In genomic region chr2:31139991-31140771, GRCm38 (mm10) we compare ENCODE assay signal across 8 mouse cellular contexts. TPM values are rescaled to one million over a fixed set of nuclear protein-coding genes. Genes with fewer than 3 reads are reported as not detected.
DNase-seq lines count a peak whose midpoint lies in the region; ATAC-seq and TF ChIP-seq lines count a peak whose summit lies in the region.

No protein-coding gene starts in this region.

- DNase-seq in cerebellum, adult 8-10 months: peak; percentile 31
- no peak for DNase-seq in spleen, adult 2 months (ENCODE audit: low read depth in 1 of 2, low spot score in 2 of 2)
- DNase-seq in spleen, adult 12 weeks (ENCODE audit: low spot score): no peak
- no peak for DNase-seq in ovary, postnatal 36 days (ENCODE audit: low spot score)
- DNase-seq in right cerebral cortex, postnatal 36 days (ENCODE audit: low spot score in 2 of 2): no peak
- DNase-seq in B cell, adult 2 months: no peak

- 31% methylated on average over 12 of the region's 12 CpGs for WGBS in spleen, adult 2 months
- WGBS in liver, embryonic 12.5 days (ENCODE audit: insufficient replicate concordance): 63% methylated on average over 12 of the region's 12 CpGs

- no peak for TF ChIP-seq CTCF in spleen, adult 2 months (IDR thresholded peaks at IDR 0.05; ENCODE audit: extremely low read depth, insufficient read depth, insufficient read length, insufficient replicate concordance)

- H3K4me3 ChIP-seq in spleen, adult 2 months (ENCODE audit: extremely low read depth, insufficient read depth, insufficient read length): peak overlapping the region; percentile 77
- peak overlapping the region; percentile 81 for H3K4me3 ChIP-seq in liver, embryonic 12.5 days

- no peaks in the 10 kb centered on the region for H3K36me3 ChIP-seq in spleen, adult 2 months (ENCODE audit: control insufficient read depth, insufficient read depth, low read length)
- H3K36me3 ChIP-seq in liver, embryonic 12.5 days: no peaks in the 10 kb centered on the region

- H3K9ac ChIP-seq in liver, embryonic 12.5 days: no peak overlapping the region

- peak overlapping the region; percentile 99 for H3K4me2 ChIP-seq in liver, embryonic 12.5 days

- H3K9me3 ChIP-seq in liver, embryonic 12.5 days (replicated peaks): no peaks in the 10 kb centered on the region

- no peak for ATAC-seq in cerebellum, adult (ENCODE audit: insufficient number of reproducible peaks, low FRiP score, low TSS enrichment)
- no peak for ATAC-seq in liver, embryonic 12.5 days

- H3K4me1 ChIP-seq in spleen, adult 2 months (ENCODE audit: control insufficient read depth, insufficient read depth, insufficient read length): peaks cover 49% of the 10 kb centered on the region
- H3K4me1 ChIP-seq in liver, embryonic 12.5 days: peaks cover 85% of the 10 kb centered on the region

- H3K27me3 ChIP-seq in spleen, adult 2 months (ENCODE audit: control insufficient read depth, insufficient read depth, low read length): no peaks in the 10 kb centered on the region
- 0 out of 2 replicates have a peak, but pooled peaks cover 4% of the 10 kb centered on the region for H3K27me3 ChIP-seq in liver, embryonic 12.5 days (replicated peaks)

- no peak for TF ChIP-seq POLR2A in spleen, adult 2 months (IDR thresholded peaks at IDR 0.05; ENCODE audit: low read depth, low read length)

- peak overlapping the region; percentile 23; the same call in 1 of the 2 replicates for H3K27ac ChIP-seq in spleen, adult 2 months (ENCODE audit: insufficient read depth, low read length)
- H3K27ac ChIP-seq in liver, embryonic 12.5 days: no peak overlapping the region

RNA-seq across cellular contexts. Expression of gene Fnbp1, which starts 1.6 kb away (rescaled TPM):
- 78.7 and 92.4 TPM in 2 replicates for polyA plus RNA-seq in spleen, adult 2 months (2012; rRNA removed)
- polyA plus RNA-seq in liver, embryonic 12.5 days (2016; fragmentation: Nextera tagmentation; extraction: Ambion mirVana): 11.1 and 11.4 TPM in 2 replicates

RNA-seq across cellular contexts. Expression of gene Gpr107, which starts 11.9 kb away (rescaled TPM):
- polyA plus RNA-seq in spleen, adult 2 months (2012; rRNA removed): 15.0 and 15.1 TPM in 2 replicates
- polyA plus RNA-seq in liver, embryonic 12.5 days (2016; fragmentation: Nextera tagmentation; extraction: Ambion mirVana): 18.8 and 19.3 TPM in 2 replicates
